Mouse (Mus musculus): ENCODE measurements around the gene Klhdc8b. TPM values are rescaled to one million over a fixed set of nuclear protein-coding genes. Genes with fewer than 3 reads are reported as not detected.
A peak's percentile ranks its signal among the peaks of the same experiment; 100 is the strongest.

Klhdc8b gene
- 51.1 and 63.4 TPM in 2 replicates for polyA plus RNA-seq (2016; fragmentation: Nextera tagmentation; extraction: Ambion mirVana)

DNA sequence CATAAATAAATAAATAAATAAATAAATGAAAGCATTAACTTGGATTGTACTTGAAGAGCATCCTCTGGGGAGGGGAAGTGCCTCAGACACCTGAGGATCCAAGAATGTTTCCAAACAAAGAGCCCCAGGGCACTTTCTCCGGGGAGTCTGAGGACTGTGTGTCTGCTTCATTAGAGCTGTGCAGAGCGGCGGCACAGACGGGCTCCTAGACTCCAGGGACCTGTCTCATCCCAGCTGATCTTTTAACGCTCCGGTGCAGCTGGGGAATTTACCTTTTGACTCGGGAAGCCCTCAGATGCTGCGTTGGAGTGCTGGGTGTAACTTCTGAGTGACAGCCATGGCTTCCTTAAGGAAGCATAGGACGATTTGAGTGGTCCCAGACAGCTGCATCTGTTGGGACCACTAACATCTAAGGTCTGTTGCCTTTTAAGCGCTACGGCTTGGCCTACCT is at the start of gene Klhdc8b:
Gene Klhdc8b (minus strand): TSS at position 401 of the 451 bp plus-strand sequence.
- H3K4me1 ChIP-seq, result peaks cover 13% of the 10 kb centered on the region
- 28% methylated on average over 11 of the region's 11 CpGs for WGBS
- no peaks in the 10 kb centered on the region for H3K27me3 ChIP-seq (replicated peaks)
- ATAC-seq (ENCODE audit: low FRiP score, low read depth), result peak; percentile 42
- H3K9ac ChIP-seq, result peak within 1 kb of the TSS; percentile 78
- H3K27ac ChIP-seq, result peak within 1 kb of the TSS; percentile 54; the same call in 1 of the 2 replicates
- H3K4me3 ChIP-seq, result peak within 1 kb of the TSS; percentile 85
- H3K9me3 ChIP-seq, result no peaks in the 10 kb centered on the region
- peaks cover 35% of the 10 kb centered on the region for H3K36me3 ChIP-seq
- H3K4me2 ChIP-seq (replicated peaks), result peak within 1 kb of the TSS; percentile 82

DNA sequence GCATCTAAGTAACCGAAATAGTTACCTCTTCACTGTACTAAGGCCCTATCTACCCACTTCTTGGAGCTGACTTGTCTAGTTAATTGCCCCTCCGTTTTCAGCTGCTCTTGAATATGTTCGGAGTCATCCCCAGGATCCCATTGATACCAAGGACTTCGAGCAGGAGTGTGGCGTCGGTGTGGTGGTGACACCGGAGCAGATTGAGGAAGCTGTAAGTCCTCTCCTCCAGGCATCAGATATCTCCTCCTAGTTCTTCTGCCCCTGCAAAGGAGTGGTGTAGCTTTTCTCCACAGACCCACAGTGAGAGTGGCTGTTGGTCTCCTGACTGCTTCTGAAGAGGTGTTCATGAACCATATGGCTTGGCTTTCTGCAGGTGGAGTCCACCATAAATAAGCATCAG is 47.4 kb upstream of the Klhdc8b start:
- Histone ChIP-seq H3K4me3 (peak overlapping the region; percentile 68), H3K27ac (no peak overlapping the region), H3K27me3 (replicated peaks) (no peaks in the 10 kb centered on the region), H3K4me1 (peaks cover 14% of the 10 kb centered on the region), H3K9ac (peak overlapping the region; percentile 63), H3K4me2 (replicated peaks) (peak overlapping the region; percentile 69), H3K36me3 (peaks cover 39% of the 10 kb centered on the region), H3K9me3 (no peaks in the 10 kb centered on the region)
- 90% methylated on average over 7 of the region's 7 CpGs for WGBS
- ATAC-seq (ENCODE audit: low FRiP score, low read depth), result no peak

DNA sequence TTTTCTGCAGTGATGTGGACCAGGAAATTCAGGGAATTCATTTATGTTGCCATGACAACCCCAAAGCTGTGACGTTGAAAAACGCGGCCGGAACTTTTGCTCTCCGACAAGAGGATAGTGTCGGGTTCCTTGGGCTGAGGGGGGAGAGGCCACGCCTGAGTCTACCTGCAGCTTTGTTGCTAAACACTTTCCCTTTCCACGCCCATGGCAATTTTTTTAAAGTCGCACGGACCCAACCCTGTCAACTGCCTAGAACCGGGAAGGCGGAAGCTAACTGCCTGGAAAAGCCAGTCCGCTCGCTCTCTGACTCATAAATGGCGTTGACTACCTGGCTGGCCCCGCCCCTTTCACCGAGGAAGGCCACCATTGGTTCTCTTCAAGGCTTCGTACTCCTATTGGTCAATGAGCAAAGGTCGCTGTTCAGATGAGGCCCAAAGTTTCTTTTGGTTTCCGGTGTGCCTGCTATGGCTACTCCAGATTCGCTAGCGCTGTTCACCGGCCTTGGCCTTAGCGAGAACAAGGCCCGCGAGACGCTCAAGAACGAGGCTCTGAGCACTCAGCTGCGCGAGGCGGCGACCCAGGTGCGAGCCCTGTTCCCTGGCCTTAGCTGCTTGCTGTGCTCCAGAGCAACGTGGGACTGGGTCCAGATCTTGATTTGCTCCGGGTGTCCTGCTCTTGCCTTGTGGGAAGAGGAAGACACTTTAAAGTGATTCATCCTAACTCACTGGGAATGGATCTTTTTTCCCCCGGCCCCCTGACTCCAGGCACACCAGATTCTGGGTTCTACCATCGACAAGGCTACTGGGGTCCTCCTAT is 46.4 kb upstream of the Klhdc8b start, which contains the start of gene Qars:
Gene Qars (plus strand): TSS at position 88 of the 816 bp plus-strand sequence.
- H3K36me3 ChIP-seq, result peaks cover 38% of the 10 kb centered on the region

DNA sequence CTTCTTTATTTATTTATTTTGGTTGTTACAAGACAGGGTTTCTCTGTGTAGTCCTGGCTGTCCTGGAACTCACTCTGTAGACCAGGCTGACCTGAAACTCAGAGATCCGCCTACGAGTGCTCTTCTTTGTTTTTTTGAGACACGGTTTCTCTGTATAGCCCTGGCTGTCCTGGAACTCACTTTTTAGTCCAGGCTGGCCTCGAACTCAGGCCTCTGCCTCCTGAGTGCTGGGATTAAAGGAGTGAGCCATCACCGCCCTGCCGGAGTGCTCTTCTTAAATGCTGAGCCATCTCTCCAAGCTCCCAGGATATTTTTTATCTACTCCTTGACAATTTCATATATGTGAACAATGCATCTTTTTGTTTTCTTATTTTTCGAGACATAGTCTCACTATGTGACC is 45.5 kb upstream of the Klhdc8b start:
- no peak for ATAC-seq (ENCODE audit: low FRiP score, low read depth)
- Histone ChIP-seq H3K27me3 (replicated peaks) (no peaks in the 10 kb centered on the region), H3K9ac (peak overlapping the region; percentile 1; the same call in 1 of the 2 replicates), H3K4me1 (peaks cover 14% of the 10 kb centered on the region), H3K9me3 (no peaks in the 10 kb centered on the region), H3K27ac (no peak overlapping the region), H3K36me3 (peaks cover 36% of the 10 kb centered on the region), H3K4me2 (replicated peaks) (peak overlapping the region; percentile 69), H3K4me3 (no peak overlapping the region)
- WGBS, result 88% methylated on average over 7 of the region's 7 CpGs

More for the DNA sequence above, 46.4 kb upstream of the Klhdc8b start, which contains the start of gene Qars:
- Histone ChIP-seq H3K4me1 (peaks cover 14% of the 10 kb centered on the region), H3K9me3 (no peaks in the 10 kb centered on the region), H3K9ac (peak within 1 kb of the TSS; percentile 63), H3K4me2 (replicated peaks) (peak within 1 kb of the TSS; percentile 69), H3K27me3 (replicated peaks) (no peaks in the 10 kb centered on the region), H3K4me3 (peak within 1 kb of the TSS; percentile 68), H3K27ac (0 out of 2 replicates have a peak within 1 kb of the TSS, but pooled peaks have one; percentile 50)
- WGBS, result under 1% methylated on average over 37 of the region's 37 CpGs
- peak; percentile 96 for ATAC-seq (ENCODE audit: low FRiP score, low read depth)

DNA sequence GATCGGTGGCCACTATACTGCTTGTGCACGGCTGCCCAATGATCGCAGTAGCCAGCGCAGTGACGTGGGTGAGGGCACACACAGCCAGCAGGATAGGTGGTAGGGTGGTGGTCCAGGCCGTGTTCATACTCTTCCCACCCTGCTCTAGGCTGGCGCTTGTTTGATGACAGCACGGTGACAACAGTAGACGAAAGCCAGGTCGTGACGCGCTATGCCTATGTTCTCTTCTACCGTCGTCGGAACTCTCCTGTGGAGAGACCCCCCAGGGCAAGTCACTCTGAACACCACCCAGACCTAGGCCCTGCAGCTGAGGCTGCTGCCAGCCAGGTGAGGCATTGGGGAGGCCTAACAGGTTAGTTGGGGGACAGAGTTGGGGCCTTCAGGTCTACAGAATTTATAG is 38.6 kb upstream of the Klhdc8b start:
- Histone ChIP-seq H3K4me2 (replicated peaks) (no peak overlapping the region), H3K4me3 (no peak overlapping the region), H3K27me3 (replicated peaks) (no peaks in the 10 kb centered on the region), H3K4me1 (no peaks in the 10 kb centered on the region), H3K36me3 (peaks cover 84% of the 10 kb centered on the region), H3K9me3 (no peaks in the 10 kb centered on the region), H3K27ac (no peak overlapping the region), H3K9ac (no peak overlapping the region)
- no peak for ATAC-seq (ENCODE audit: low FRiP score, low read depth)
- WGBS, result 96% methylated on average over 15 of the region's 15 CpGs

DNA sequence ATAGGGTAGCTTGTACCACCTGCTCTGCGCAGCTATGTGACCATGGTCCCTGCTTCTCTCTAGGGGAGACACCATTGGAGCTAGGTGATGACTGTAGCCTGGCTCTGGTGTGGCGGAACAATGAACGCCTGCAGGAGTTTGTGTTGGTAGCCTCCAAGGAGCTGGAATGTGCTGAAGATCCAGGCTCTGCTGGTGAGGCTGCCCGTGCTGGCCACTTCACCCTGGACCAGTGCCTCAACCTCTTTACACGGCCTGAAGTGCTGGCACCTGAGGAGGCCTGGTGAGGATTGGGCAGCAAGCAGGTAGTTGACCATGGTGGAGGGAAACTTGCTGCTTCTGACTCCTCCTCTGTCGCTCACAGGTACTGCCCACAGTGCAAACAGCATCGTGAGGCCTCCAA is 37.9 kb upstream of the Klhdc8b start:
- Histone ChIP-seq H3K4me3 (no peak overlapping the region), H3K27me3 (replicated peaks) (no peaks in the 10 kb centered on the region), H3K4me1 (no peaks in the 10 kb centered on the region), H3K4me2 (replicated peaks) (no peak overlapping the region), H3K36me3 (peaks cover 92% of the 10 kb centered on the region), H3K9me3 (no peaks in the 10 kb centered on the region), H3K9ac (no peak overlapping the region), H3K27ac (no peak overlapping the region)
- ATAC-seq (ENCODE audit: low FRiP score, low read depth), result no peak
- WGBS, result 97% methylated on average over 7 of the region's 7 CpGs

DNA sequence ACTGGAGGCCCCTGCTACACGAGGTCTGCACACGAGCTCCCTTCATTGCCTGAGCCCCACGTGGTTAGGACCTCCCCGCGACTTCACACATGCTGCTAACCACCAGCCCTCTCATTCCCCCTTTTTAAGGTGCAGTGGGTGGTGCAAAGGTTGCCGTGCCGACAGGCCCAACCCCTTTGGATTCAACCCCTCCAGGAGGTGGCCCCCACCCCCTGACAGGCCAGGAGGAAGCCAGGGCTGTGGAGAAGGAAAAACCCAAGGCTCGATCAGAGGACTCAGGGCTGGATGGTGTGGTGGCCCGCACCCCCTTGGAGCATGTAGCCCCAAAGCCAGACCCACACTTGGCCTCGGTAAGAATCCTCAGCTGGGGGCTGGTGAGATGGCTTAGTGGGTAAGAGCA is 33.5 kb upstream of the Klhdc8b start:
- Histone ChIP-seq H3K4me2 (replicated peaks) (no peak overlapping the region), H3K4me1 (peaks cover 19% of the 10 kb centered on the region), H3K27ac (no peak overlapping the region), H3K27me3 (replicated peaks) (no peaks in the 10 kb centered on the region), H3K4me3 (no peak overlapping the region), H3K9me3 (no peaks in the 10 kb centered on the region), H3K9ac (0 out of 2 replicates have a peak overlapping the region, but pooled peaks have one; percentile 3), H3K36me3 (peaks cover 76% of the 10 kb centered on the region)
- 81% methylated on average over 10 of the region's 10 CpGs for WGBS
- ATAC-seq (ENCODE audit: low FRiP score, low read depth), result no peak

DNA sequence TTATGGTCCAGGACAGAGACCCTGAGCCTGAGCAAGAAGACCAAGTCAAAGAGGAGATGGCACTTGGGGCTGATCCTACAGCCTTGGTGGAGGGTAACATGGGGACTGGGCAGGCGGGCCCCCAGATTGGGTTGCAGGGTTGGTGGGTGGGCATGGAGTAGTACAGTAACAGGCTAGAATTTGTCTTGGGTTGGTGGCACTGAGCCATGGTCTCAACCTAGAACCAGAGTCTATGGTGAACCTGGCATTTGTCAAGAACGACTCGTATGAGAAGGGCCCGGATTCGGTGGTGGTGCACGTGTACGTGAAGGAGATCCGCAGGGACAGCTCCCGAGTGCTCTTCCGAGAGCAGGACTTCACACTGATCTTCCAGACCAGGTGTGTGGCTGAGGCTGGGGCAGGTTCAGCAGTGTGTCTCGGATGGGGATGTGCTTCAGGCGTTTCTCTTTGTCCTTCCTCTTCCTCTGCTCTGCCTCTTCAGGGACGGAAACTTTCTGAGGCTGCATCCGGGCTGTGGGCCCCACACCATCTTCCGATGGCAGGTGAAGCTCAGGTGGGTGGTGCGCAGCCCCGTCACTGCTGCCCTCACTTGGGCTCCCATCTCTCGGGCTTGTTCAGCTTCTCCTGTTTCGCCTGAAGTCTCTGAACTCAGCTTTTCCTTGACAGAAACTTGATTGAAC is 32.9 kb upstream of the Klhdc8b start:
- Histone ChIP-seq H3K27me3 (replicated peaks) (no peaks in the 10 kb centered on the region), H3K27ac (no peak overlapping the region), H3K9ac (0 out of 2 replicates have a peak overlapping the region, but pooled peaks have one; percentile 3), H3K4me3 (no peak overlapping the region), H3K4me2 (replicated peaks) (no peak overlapping the region), H3K4me1 (peaks cover 23% of the 10 kb centered on the region), H3K36me3 (peaks cover 74% of the 10 kb centered on the region), H3K9me3 (no peaks in the 10 kb centered on the region)
- no peak for ATAC-seq (ENCODE audit: low FRiP score, low read depth)
- WGBS, result 93% methylated on average over 19 of the region's 19 CpGs

DNA sequence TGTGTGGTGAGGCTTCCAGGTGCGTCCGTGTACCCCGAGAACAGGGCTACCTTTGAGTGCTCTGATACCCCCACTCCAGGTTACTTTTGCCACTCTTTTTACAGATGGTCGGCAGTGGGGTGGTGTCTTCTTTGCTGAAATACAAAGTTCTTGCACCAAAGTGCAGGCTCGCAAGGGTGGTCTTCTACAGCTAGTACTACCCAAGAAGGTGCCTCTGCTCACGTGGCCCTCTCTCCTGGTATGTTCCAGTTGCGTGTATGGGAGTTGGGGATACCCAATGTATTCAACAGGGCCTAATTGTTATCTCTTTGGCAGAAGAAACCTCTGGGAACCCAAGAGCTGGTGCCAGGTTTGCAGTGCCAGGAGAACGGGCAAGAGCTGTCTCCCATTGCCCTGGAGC is 31.9 kb upstream of the Klhdc8b start:
- Histone ChIP-seq H3K4me2 (replicated peaks) (no peak overlapping the region), H3K27ac (no peak overlapping the region), H3K9me3 (no peaks in the 10 kb centered on the region), H3K36me3 (peaks cover 74% of the 10 kb centered on the region), H3K4me3 (no peak overlapping the region), H3K27me3 (replicated peaks) (no peaks in the 10 kb centered on the region), H3K9ac (no peak overlapping the region), H3K4me1 (peaks cover 23% of the 10 kb centered on the region)
- 93% methylated on average over 8 of the region's 8 CpGs for WGBS
- no peak for ATAC-seq (ENCODE audit: low FRiP score, low read depth)

DNA sequence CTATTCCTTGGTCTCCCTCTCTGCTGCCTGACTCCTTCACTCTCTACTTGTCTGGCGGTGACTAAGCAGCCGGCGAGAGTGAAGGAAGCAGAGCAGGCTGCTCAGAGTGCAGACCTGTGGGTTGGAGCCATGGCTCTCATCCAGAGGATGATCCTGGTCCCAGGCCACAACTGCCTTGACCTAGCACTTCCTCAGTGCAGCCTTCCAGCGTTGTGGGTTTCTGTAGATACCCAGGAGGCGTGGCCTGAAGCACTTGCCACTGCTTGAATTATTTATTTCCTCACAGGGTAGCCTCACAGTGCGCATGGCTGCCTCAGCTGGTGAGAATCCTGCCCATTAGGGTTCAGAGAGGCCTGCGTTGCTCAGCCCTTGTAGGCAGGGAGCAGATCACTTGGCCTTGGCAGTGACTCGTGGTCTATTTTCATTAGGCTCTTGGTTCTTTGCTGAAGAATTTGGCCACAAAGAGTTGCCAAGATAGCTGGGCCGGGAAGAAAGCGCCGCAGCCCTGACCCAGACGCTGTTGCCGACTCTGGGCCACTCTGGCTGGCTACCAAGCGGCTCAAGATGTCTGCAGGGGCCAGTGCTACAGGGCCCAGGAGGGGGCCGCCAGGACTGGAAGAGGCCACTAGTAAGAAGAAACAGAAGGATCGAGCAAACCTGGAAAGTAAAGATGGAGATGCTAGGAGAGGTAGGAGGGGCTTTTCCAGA is 30.8 kb upstream of the Klhdc8b start:
- H3K4me1 ChIP-seq, result peaks cover 23% of the 10 kb centered on the region
- H3K9ac ChIP-seq, result peak overlapping the region; percentile 92
- no peak overlapping the region for H3K27ac ChIP-seq
- H3K36me3 ChIP-seq, result peaks cover 74% of the 10 kb centered on the region
- no peak for ATAC-seq (ENCODE audit: low FRiP score, low read depth)
- H3K9me3 ChIP-seq, result no peaks in the 10 kb centered on the region
- peak overlapping the region; percentile 0; the same call in 1 of the 2 replicates for H3K4me3 ChIP-seq
- H3K27me3 ChIP-seq (replicated peaks), result no peaks in the 10 kb centered on the region
- WGBS, result 88% methylated on average over 16 of the region's 16 CpGs
- peak overlapping the region; percentile 93 for H3K4me2 ChIP-seq (replicated peaks)

DNA sequence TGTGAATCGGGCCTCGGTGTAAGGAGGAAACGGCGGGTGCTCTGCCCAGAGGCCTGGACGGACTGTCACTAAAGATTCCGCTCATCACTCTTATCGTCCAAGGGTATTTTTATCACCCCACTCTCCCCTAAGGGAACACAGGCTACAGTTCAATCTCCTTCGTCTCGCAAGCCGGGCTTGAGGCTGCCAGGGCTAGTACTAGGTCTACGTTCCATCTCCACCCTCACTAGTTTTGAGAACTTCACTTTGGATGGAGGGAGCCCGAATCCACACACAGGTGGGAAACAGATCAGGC is 29.9 kb upstream of the Klhdc8b start:
- 0 out of 2 replicates have a peak, but pooled peaks have one; percentile 3 for ATAC-seq (ENCODE audit: low FRiP score, low read depth)
- Histone ChIP-seq H3K4me2 (replicated peaks) (peak overlapping the region; percentile 93), H3K9ac (peak overlapping the region; percentile 92), H3K9me3 (no peaks in the 10 kb centered on the region), H3K4me3 (peak overlapping the region; percentile 88), H3K27me3 (replicated peaks) (no peaks in the 10 kb centered on the region), H3K36me3 (peaks cover 73% of the 10 kb centered on the region), H3K4me1 (peaks cover 23% of the 10 kb centered on the region), H3K27ac (peak overlapping the region; percentile 91)
- WGBS, result 14% methylated on average over 12 of the region's 12 CpGs
